ENCODE assay signal across 22 mouse cellular contexts in the genomic region with DNA sequence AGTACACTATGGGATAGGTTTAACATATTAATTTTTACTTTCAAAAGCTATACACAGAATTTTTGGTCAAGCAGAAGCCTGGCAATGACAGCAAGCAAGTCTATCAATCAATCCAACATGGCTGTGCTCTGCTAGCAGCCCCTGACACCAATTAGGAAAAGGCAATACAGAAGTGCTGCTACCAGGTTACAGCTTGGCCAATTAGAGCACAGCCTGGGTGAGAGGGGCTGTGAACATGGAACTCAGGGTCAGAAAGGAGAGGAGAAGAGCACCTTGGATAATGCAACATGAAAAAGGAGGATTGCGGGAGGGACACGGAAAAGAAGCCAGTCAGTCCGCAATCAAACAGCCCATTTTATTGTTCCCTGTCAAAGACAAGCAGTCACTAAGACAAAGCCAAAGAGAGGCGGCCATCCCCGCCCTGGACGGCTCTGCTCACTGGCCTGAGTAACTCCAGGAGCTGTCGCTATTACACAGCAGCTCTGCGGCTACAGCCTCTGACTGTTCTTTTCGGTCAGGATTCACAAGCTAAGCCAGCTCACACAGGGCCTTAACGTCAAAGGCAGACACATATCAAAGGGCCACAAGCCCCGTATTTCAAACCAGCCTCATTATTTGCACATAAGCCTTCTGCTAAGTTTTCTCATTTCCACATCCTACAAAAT.
DNase-seq lines count a peak whose midpoint lies in the region; ATAC-seq and TF ChIP-seq lines count a peak whose summit lies in the region.
"Had no signal": no experiment of that assay in that cellular context is flagged by ENCODE, and none has a peak within 500 bp of the region (broad histone marks: within the 10 kb centered on the region; RNA-seq: fewer than 3 reads in every experiment).

No protein-coding gene starts in this region.

- H3K4me1 ChIP-seq in forebrain, embryonic 13.5 days, result peaks cover 13% of the 10 kb centered on the region
- 0 out of 2 replicates have a peak, but pooled peaks cover 4% of the 10 kb centered on the region for H3K4me1 ChIP-seq in forebrain, postnatal 0 days (ENCODE audit: insufficient read depth)
- H3K4me1 ChIP-seq in hindbrain, embryonic 11.5 days (replicated peaks; ENCODE audit: control insufficient read depth, insufficient read depth, low read length), result no peaks in the 10 kb centered on the region
- H3K4me1 ChIP-seq in midbrain, embryonic 13.5 days (replicated peaks), result peaks cover 19% of the 10 kb centered on the region
- H3K4me1 ChIP-seq: embryonic facial prominence, embryonic 12.5 days had no signal

- H3K27ac ChIP-seq in forebrain, embryonic 13.5 days, result no peak overlapping the region
- H3K27ac ChIP-seq in forebrain, postnatal 0 days (ENCODE audit: low read depth, low read length), result no peak overlapping the region
- H3K27ac ChIP-seq in hindbrain, embryonic 11.5 days (ENCODE audit: low read depth, low read length), result 0 out of 2 replicates have a peak overlapping the region, but pooled peaks have one; percentile 47
- H3K27ac ChIP-seq in midbrain, embryonic 13.5 days, result peak overlapping the region; percentile 39; the same call in 1 of the 2 replicates
- H3K27ac ChIP-seq: embryonic facial prominence, embryonic 12.5 days; heart, adult 2 months; hindbrain, embryonic 15.5 days; liver, embryonic 14.5 days; lung, embryonic 15.5 days had no signal

- ATAC-seq in forebrain, embryonic 13.5 days, result peak; percentile 55; the same call in 1 of the 2 replicates
- ATAC-seq in forebrain, postnatal 0 days, result no peak
- ATAC-seq in hindbrain, embryonic 11.5 days (ENCODE audit: low FRiP score), result no peak
- peak; percentile 83 for ATAC-seq in midbrain, embryonic 13.5 days
- ATAC-seq: intestine, postnatal 0 days had no signal

- no peak overlapping the region for H3K4me2 ChIP-seq in forebrain, embryonic 13.5 days
- H3K4me2 ChIP-seq in forebrain, postnatal 0 days (ENCODE audit: low read depth), result no peak overlapping the region
- no peak overlapping the region for H3K4me2 ChIP-seq in hindbrain, embryonic 11.5 days (replicated peaks; ENCODE audit: low read depth, low read length)
- H3K4me2 ChIP-seq in midbrain, embryonic 13.5 days (replicated peaks), result 0 out of 2 replicates have a peak overlapping the region, but pooled peaks have one; percentile 20
- H3K4me2 ChIP-seq: embryonic facial prominence, embryonic 12.5 days; hindbrain, embryonic 15.5 days; lung, embryonic 15.5 days had no signal

- 16% methylated on average over 11 of the region's 11 CpGs for WGBS in forebrain, embryonic 13.5 days
- 27% methylated on average over 11 of the region's 11 CpGs for WGBS in forebrain, postnatal 0 days
- WGBS in hindbrain, embryonic 11.5 days, result 39% methylated on average over 11 of the region's 11 CpGs
- WGBS in midbrain, embryonic 13.5 days, result 16% methylated on average over 11 of the region's 11 CpGs

- peaks cover 7% of the 10 kb centered on the region for H3K27me3 ChIP-seq in forebrain, embryonic 13.5 days
- no peaks in the 10 kb centered on the region for H3K27me3 ChIP-seq in forebrain, postnatal 0 days (ENCODE audit: insufficient read depth, low read length)
- H3K27me3 ChIP-seq in hindbrain, embryonic 11.5 days (ENCODE audit: control insufficient read depth, insufficient read depth, low read length), result no peaks in the 10 kb centered on the region
- H3K27me3 ChIP-seq in midbrain, embryonic 13.5 days, result no peaks in the 10 kb centered on the region
- H3K27me3 ChIP-seq: CH12.LX; embryonic facial prominence, embryonic 12.5 days; hindbrain, embryonic 15.5 days; lung, embryonic 15.5 days had no signal

- no peaks in the 10 kb centered on the region for H3K36me3 ChIP-seq in forebrain, embryonic 13.5 days (ENCODE audit: poor library complexity, severe bottlenecking)
- H3K36me3 ChIP-seq in forebrain, postnatal 0 days (ENCODE audit: insufficient read depth), result no peaks in the 10 kb centered on the region
- no peaks in the 10 kb centered on the region for H3K36me3 ChIP-seq in hindbrain, embryonic 11.5 days (ENCODE audit: control insufficient read depth, insufficient read depth, low read length)
- H3K36me3 ChIP-seq in midbrain, embryonic 13.5 days, result no peaks in the 10 kb centered on the region
- H3K36me3 ChIP-seq: embryonic facial prominence, embryonic 12.5 days; hindbrain, embryonic 15.5 days; lung, embryonic 15.5 days had no signal

- H3K9ac ChIP-seq in forebrain, embryonic 13.5 days, result no peak overlapping the region
- no peak overlapping the region for H3K9ac ChIP-seq in forebrain, postnatal 0 days
- H3K9ac ChIP-seq in hindbrain, embryonic 11.5 days (ENCODE audit: low read depth, low read length), result no peak overlapping the region
- no peak overlapping the region for H3K9ac ChIP-seq in midbrain, embryonic 13.5 days (replicated peaks)
- H3K9ac ChIP-seq: embryonic facial prominence, embryonic 12.5 days; hindbrain, embryonic 15.5 days; liver, embryonic 14.5 days; lung, embryonic 15.5 days had no signal

- DNase-seq in forebrain, postnatal 0 days, result no peak
- DNase-seq in Muller cell, postnatal 12 days (ENCODE audit: inconsistent ontology term), result peak; percentile 41
- peak; percentile 24 for DNase-seq in hindbrain, embryonic 11.5 days (ENCODE audit: low spot score)
- no peak for DNase-seq in gastrocnemius, postnatal 10 days
- DNase-seq in c-Kit-positive CD71-positive TER-119-positive erythroid progenitor cells, embryonic 14.5 days (ENCODE audit: low spot score), result no peak
- DNase-seq in right cerebral cortex, postnatal 25 days, result no peak
- DNase-seq: cerebellum, adult 11-12 months; cerebellum, postnatal 36 days; gastrocnemius, postnatal 14 days; heart, adult 2 months; lung, postnatal 4 days; spleen, adult 18-20 months; thymus, postnatal 25 days had no signal

- no peak for TF ChIP-seq CTCF in forebrain, postnatal 0 days (IDR thresholded peaks at IDR 0.05; ENCODE audit: low read depth)

- H3K9me3 ChIP-seq in forebrain, embryonic 13.5 days (replicated peaks), result no peaks in the 10 kb centered on the region
- H3K9me3 ChIP-seq in forebrain, postnatal 0 days (ENCODE audit: low read length), result no peaks in the 10 kb centered on the region
- H3K9me3 ChIP-seq in hindbrain, embryonic 11.5 days (ENCODE audit: control insufficient read depth, low read length), result no peaks in the 10 kb centered on the region
- no peaks in the 10 kb centered on the region for H3K9me3 ChIP-seq in midbrain, embryonic 13.5 days
- H3K9me3 ChIP-seq: embryonic facial prominence, embryonic 12.5 days; hindbrain, embryonic 15.5 days; lung, embryonic 15.5 days had no signal

- H3K4me3 ChIP-seq in forebrain, embryonic 13.5 days, result no peak overlapping the region
- H3K4me3 ChIP-seq in forebrain, postnatal 0 days (ENCODE audit: low read depth, low read length), result no peak overlapping the region
- no peak overlapping the region for H3K4me3 ChIP-seq in hindbrain, embryonic 11.5 days (ENCODE audit: low read depth, low read length)
- no peak overlapping the region for H3K4me3 ChIP-seq in midbrain, embryonic 13.5 days (replicated peaks)
- H3K4me3 ChIP-seq: embryonic facial prominence, embryonic 12.5 days; erythroblast, embryonic 14.5 days; heart, adult 2 months; hindbrain, embryonic 15.5 days; lung, embryonic 15.5 days had no signal

Comparison
In these comparisons a context has a peak if more than half of its experiments do, and no peak if none do; other contexts are left out.
1. ATAC-seq: peak in forebrain, embryonic 13.5 days (single experiment) and midbrain, embryonic 13.5 days (single experiment); none in forebrain, postnatal 0 days (single experiment) and hindbrain, embryonic 11.5 days (single experiment).
2. H3K27ac ChIP-seq: peak in hindbrain, embryonic 11.5 days (single experiment) and midbrain, embryonic 13.5 days (single experiment); none in forebrain, embryonic 13.5 days (single experiment) and forebrain, postnatal 0 days (single experiment).
3. DNase-seq: peak in Muller cell, postnatal 12 days (single experiment) and hindbrain, embryonic 11.5 days (single experiment); none in forebrain, postnatal 0 days (single experiment), gastrocnemius, postnatal 10 days (single experiment), c-Kit-positive CD71-positive TER-119-positive erythroid progenitor cells, embryonic 14.5 days (single experiment) and right cerebral cortex, postnatal 25 days (single experiment).